Mouse (Mus musculus) hindbrain, embryonic 11.5 days (tissue): Measurements from ENCODE around the gene Mepe. TPM values are rescaled to one million over a fixed set of nuclear protein-coding genes. Genes with fewer than 3 reads are reported as not detected.
A peak's percentile ranks its signal among the peaks of the same experiment; 100 is the strongest.

Experiments used
- ATAC-seq: fragments of 200-750 bp; cut with Nextera tagmentation; 2 replicates; pipeline ENCODE4 v1.8.0; 2017; ENCODE audit warnings: mild to moderate bottlenecking, moderate TSS enrichment, moderate library complexity; ENCODE audit not compliant: low FRiP score
- DNase-seq: peaks from one replicate; pipeline ENCODE4 v3.0.0-alpha.2; 2015; ENCODE audit warnings: low spot score
- H3K27ac ChIP-seq: fragments of 300-500 bp; sonication (generic); 2 replicates; pipeline ENCODE4 v1.5.1; 2014; ENCODE audit warnings: mild to moderate bottlenecking, low read depth, low read length
- H3K27me3 ChIP-seq: fragments of 300-500 bp; sonication (generic); 2 replicates; pipeline ENCODE4 v1.6.1; 2014; ENCODE audit warnings: mild to moderate bottlenecking, low read length, moderate library complexity, mixed read lengths; ENCODE audit not compliant: control insufficient read depth, insufficient read depth
- H3K36me3 ChIP-seq: fragments of 300-500 bp; sonication (generic); 2 replicates; pipeline ENCODE4 v1.6.1; 2014; ENCODE audit warnings: mild to moderate bottlenecking, low read length, moderate library complexity, mixed read lengths; ENCODE audit not compliant: control insufficient read depth, insufficient read depth
- H3K4me1 ChIP-seq: fragments of 300-500 bp; sonication (generic); replicated peaks from 2 replicates; pipeline ENCODE4 v1.6.1; 2014; ENCODE audit warnings: low read length, mixed read lengths; ENCODE audit not compliant: control insufficient read depth, insufficient read depth
- H3K4me2 ChIP-seq: fragments of 300-500 bp; sonication (generic); replicated peaks from 2 replicates; pipeline ENCODE4 v1.6.1; 2014; ENCODE audit warnings: mild to moderate bottlenecking, low read depth, low read length
- H3K4me3 ChIP-seq: fragments of 300-500 bp; sonication (generic); 2 replicates; pipeline ENCODE4 v1.5.1; 2014; ENCODE audit warnings: low read depth, low read length
- H3K9ac ChIP-seq: fragments of 300-500 bp; sonication (generic); 2 replicates; pipeline ENCODE4 v1.6.1; 2014; ENCODE audit warnings: low read depth, low read length
- H3K9me3 ChIP-seq: fragments of 300-500 bp; sonication (generic); 2 replicates; pipeline ENCODE4 v1.6.1; 2016; ENCODE audit warnings: low read length; ENCODE audit not compliant: control insufficient read depth
- WGBS: fragments of 180-500 bp; shearing (Covaris S2); extraction: QIAGEN DNeasy Blood & Tissue Kit; methylation state at CpG from one replicate; pipeline ENCODE4 v1.1.7; 2014; 5-methylcytosine and 5-hydroxymethylcytosine counted together
- polyA plus RNA-seq: library from polyadenylated mRNA; unstranded; fragments of >200 nt; fragmentation: Nextera tagmentation; extraction: Ambion mirVana; gene quantifications from 2 replicates; pipeline ENCODE4 v1.2.1, GENCODE M21; 2014

The Mepe gene
- polyA plus RNA-seq = not detected in 2 replicates

DNA sequence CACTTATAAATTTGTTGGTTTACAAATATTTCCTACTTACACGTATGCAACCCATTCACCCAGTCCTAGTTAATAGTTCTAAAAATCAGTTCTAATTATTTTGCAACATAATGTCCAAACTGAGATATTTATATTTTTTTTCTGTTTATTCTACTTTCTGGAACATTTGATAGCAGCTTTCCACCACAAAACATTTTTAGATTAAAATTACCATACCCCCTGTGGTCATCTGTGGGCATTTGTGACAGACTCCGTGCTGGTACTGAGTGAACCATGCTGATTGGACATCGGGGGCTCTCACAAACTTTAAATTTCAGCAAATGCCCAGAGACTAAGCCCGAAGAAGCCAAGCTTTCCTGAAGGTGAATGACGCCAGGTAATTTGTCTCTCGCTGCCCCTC is at the start of gene Mepe:
Mepe (plus strand) TSS at position 301 of the 400 bp plus-strand sequence.
- DNase-seq = no peak
- H3K36me3 ChIP-seq = no peaks in the 10 kb centered on the region
- no peak within 1 kb of the TSS for H3K4me3 ChIP-seq
- H3K9me3 ChIP-seq = no peaks in the 10 kb centered on the region
- no peak within 1 kb of the TSS for H3K4me2 ChIP-seq
- no peak for ATAC-seq
- H3K27ac ChIP-seq = no peak within 1 kb of the TSS
- H3K9ac ChIP-seq = no peak within 1 kb of the TSS
- WGBS = 89% methylated on average over 6 of the region's 6 CpGs
- H3K4me1 ChIP-seq = no peaks in the 10 kb centered on the region
- H3K27me3 ChIP-seq = no peaks in the 10 kb centered on the region

DNA sequence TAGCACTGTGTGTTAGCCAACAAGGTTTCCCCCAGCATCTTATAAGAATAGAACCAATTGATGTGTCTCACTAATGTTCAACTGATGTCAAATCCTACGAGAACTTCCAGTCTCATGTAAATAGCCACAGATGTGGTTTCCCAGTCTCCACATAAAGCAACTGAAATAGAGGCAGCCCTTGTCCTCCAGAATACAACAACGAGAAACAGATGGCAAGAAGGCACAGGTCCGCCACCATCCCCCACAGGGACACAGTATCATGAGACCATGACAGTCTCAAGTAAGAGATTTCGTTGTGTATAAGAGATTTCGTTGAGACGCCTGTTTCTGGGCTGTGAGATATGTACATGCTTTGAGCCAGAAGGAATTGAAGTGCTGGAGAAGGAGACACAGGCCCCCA is 30.9 kb upstream of the Mepe start:
- ATAC-seq (no peak), DNase-seq (no peak)
- Histone ChIP-seq H3K27ac (no peak overlapping the region), H3K27me3 (no peaks in the 10 kb centered on the region), H3K4me3 (no peak overlapping the region), H3K9ac (no peak overlapping the region), H3K4me1 (no peaks in the 10 kb centered on the region), H3K4me2 (no peak overlapping the region), H3K9me3 (no peaks in the 10 kb centered on the region), H3K36me3 (no peaks in the 10 kb centered on the region)
- WGBS = 75% methylated on average over 6 of the region's 6 CpGs

DNA sequence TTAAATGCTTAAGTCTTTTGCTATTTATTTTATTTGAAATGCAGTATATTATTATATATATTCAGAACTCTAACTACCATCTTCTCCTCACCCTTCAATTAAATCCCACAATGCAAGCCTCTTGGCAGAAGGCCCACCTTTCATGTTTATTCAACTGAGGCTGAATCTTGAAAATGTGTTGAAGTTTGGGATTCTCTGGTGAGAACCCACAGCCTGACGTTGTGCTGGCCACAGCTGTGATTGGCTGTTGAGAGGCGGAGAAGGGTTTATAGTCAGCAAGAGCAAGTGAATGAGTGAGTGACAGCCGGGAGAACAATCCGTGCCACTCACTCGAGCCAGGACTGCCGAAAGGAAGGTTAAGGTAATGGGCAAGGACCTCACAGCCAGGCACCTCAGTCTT is 26.1 kb upstream of the Mepe start, which contains the start of gene Ibsp:
Ibsp (plus strand) TSS at position 178 of the 400 bp plus-strand sequence.
- ATAC-seq (no peak), DNase-seq (no peak)
- Histone ChIP-seq H3K4me1 (no peaks in the 10 kb centered on the region), H3K27me3 (no peaks in the 10 kb centered on the region), H3K9me3 (no peaks in the 10 kb centered on the region), H3K27ac (no peak within 1 kb of the TSS), H3K36me3 (no peaks in the 10 kb centered on the region), H3K9ac (no peak within 1 kb of the TSS), H3K4me2 (no peak within 1 kb of the TSS), H3K4me3 (no peak within 1 kb of the TSS)
- 68% methylated on average over 6 of the region's 6 CpGs for WGBS

DNA sequence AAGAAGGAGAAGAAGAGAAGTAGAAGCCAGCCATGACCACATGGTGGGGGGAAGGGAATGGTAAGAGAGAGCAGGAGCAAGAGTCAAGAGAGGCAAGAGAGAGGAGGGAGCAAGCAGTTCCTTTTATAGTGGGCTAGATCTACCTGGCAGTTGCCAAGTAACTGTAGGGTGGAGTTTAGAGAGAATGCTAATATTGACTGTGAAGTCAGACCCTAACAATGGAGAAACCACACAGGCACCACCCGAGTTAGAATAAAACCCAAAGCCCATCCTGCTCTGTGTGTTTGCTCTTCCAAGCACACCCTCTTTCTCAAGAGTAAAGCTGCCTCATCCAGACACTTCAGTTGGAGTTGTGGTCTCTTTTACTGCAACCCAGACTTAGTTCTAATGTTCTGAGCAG is 11.1 kb upstream of the Mepe start:
- DNase-seq (no peak), ATAC-seq (no peak)
- Histone ChIP-seq H3K4me3 (no peak overlapping the region), H3K9ac (no peak overlapping the region), H3K27me3 (no peaks in the 10 kb centered on the region), H3K4me2 (no peak overlapping the region), H3K27ac (no peak overlapping the region), H3K4me1 (no peaks in the 10 kb centered on the region), H3K9me3 (no peaks in the 10 kb centered on the region), H3K36me3 (no peaks in the 10 kb centered on the region)
- 63% methylated on average over 1 of the region's 1 CpGs for WGBS

DNA sequence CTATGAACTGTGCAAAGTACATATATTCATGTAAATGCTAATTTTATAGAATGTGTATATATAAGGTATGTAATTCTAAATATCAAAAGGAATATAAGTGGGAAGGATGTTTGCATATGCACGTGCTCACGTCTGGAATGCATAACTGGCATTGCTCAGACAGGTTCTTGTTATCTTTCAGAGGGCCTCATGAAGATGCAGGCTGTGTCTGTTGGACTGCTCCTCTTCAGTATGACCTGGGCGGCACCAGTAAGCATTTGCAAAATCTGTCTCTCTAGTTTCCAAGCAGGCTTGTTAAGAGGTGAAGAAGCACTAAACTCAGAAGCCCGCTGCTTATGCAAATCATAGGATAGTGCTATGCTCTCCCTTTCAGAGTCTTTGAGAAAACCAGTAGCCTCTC is 1.8 kb downstream of the Mepe start:
- no peak overlapping the region for H3K4me2 ChIP-seq
- H3K27me3 ChIP-seq = no peaks in the 10 kb centered on the region
- ATAC-seq (no peak), DNase-seq (no peak)
- no peaks in the 10 kb centered on the region for H3K4me1 ChIP-seq
- no peaks in the 10 kb centered on the region for H3K36me3 ChIP-seq
- no peak overlapping the region for H3K9ac ChIP-seq
- no peak overlapping the region for H3K4me3 ChIP-seq
- no peaks in the 10 kb centered on the region for H3K9me3 ChIP-seq
- 75% methylated on average over 4 of the region's 4 CpGs for WGBS
- H3K27ac ChIP-seq = no peak overlapping the region

DNA sequence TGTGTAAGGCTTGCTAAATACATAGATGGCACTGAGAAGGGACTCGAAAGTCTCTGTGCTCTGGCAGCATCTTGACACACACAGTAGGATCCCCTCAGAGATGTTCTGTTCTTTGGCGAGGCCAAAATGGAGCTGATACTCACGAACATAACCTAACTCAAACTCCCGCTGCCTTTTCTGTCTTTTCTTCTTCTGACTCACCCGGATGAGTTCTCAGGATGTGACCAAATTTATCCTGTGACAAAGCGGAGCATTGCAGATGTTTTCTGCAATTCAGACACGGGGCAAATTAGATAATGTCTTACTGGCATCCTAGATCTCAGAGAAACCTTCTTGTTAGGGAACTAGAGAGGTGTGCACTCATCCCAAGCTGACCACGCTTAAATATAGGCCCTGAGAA is 2.3 kb downstream of the Mepe start:
- H3K27me3 ChIP-seq = no peaks in the 10 kb centered on the region
- no peaks in the 10 kb centered on the region for H3K9me3 ChIP-seq
- H3K4me3 ChIP-seq = no peak overlapping the region
- no peak overlapping the region for H3K9ac ChIP-seq
- no peaks in the 10 kb centered on the region for H3K36me3 ChIP-seq
- DNase-seq (no peak), ATAC-seq (no peak)
- no peak overlapping the region for H3K27ac ChIP-seq
- no peaks in the 10 kb centered on the region for H3K4me1 ChIP-seq
- no peak overlapping the region for H3K4me2 ChIP-seq
- 85% methylated on average over 8 of the region's 8 CpGs for WGBS

DNA sequence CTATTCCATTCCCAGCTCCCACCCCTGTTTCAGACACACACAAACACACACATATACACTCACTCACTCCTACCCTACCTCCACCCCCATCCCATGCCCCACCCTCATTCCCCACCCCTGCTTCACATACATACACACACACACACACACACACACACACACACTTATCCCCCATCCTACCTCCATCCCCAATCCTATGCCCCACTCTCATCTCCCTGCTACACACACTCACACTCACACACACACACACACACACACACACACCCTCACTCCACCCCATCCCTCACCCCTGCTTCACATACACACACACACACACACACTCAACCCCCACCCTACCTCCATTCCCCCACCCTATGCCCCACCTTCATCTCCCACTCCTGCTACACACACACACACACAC is 2.7 kb downstream of the Mepe start:
- no peaks in the 10 kb centered on the region for H3K27me3 ChIP-seq
- H3K9ac ChIP-seq = no peak overlapping the region
- no peaks in the 10 kb centered on the region for H3K36me3 ChIP-seq
- ATAC-seq (0 out of 2 replicates have a peak, but pooled peaks have one; percentile 27), DNase-seq (no peak)
- no peaks in the 10 kb centered on the region for H3K9me3 ChIP-seq
- H3K4me2 ChIP-seq = no peak overlapping the region
- no peak overlapping the region for H3K4me3 ChIP-seq
- no peaks in the 10 kb centered on the region for H3K4me1 ChIP-seq
- no peak overlapping the region for H3K27ac ChIP-seq

DNA sequence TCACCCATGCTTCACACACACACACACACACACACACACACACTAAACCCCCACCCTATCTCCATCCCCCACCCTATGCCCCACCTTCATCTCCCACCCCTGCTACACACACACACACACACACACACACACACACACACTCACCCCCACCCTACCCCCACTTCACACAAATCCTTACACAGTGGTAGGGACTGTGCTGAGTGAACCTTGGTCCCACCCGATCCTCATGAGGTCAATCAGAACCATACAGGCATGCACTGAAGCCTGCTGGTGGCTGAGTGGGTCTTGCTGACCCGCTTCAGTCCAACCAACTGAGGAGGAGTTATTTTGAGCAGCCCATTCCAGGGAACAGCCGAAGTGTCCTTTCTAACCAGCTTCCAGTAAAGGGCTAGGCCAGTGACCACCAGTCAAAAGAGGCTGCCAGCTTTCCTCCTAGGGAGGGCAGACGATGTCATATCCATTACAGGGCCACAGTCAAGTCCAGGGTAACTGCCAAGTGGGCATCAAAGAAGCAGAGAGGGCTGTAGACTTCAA is 3.3 kb downstream of the Mepe start:
- no peak for ATAC-seq
- H3K4me1 ChIP-seq = no peaks in the 10 kb centered on the region
- H3K27ac ChIP-seq = no peak overlapping the region
- DNase-seq = no peak
- H3K4me2 ChIP-seq = no peak overlapping the region
- H3K4me3 ChIP-seq = no peak overlapping the region
- H3K9me3 ChIP-seq = no peaks in the 10 kb centered on the region
- WGBS = 89% methylated on average over 4 of the region's 4 CpGs
- H3K36me3 ChIP-seq = no peaks in the 10 kb centered on the region
- no peak overlapping the region for H3K9ac ChIP-seq
- no peaks in the 10 kb centered on the region for H3K27me3 ChIP-seq

DNA sequence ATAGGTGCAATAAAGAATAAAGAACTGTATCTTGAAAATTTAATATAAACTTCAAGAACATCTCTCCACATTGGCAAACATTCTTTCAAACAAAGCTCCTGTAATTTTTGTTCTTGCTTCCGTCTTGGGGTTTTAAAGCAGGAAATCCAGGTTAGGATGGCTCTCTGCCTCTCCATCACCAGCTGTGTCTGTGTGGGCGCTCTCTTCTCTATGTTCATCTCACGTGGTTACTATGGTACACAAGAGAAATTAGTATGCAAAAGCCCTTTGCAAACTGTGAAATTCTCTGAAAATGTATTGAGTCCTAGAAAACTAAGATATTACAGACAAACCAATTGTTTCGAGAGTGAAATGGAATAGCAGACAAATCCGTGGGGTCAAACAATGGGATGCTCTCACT is 4.3 kb downstream of the Mepe start:
- Histone ChIP-seq H3K4me3 (no peak overlapping the region), H3K27ac (no peak overlapping the region), H3K36me3 (no peaks in the 10 kb centered on the region), H3K9me3 (no peaks in the 10 kb centered on the region), H3K4me2 (no peak overlapping the region), H3K9ac (no peak overlapping the region), H3K27me3 (no peaks in the 10 kb centered on the region), H3K4me1 (no peaks in the 10 kb centered on the region)
- no peak for ATAC-seq
- no peak for DNase-seq
- 87% methylated on average over 5 of the region's 5 CpGs for WGBS
